Mouse (Mus musculus) testis, adult 2 months (tissue): ENCODE data around the gene Dstyk. TPM values are rescaled to one million over a fixed set of nuclear protein-coding genes. Genes with fewer than 3 reads are reported as not detected.

Experiments
- H3K27ac ChIP-seq: fragments of 200-500 bp; 2 replicates; pipeline ENCODE4 v1.5.1; 2012; ENCODE audit warnings: low read depth, low read length; ENCODE audit not compliant: control insufficient read depth, insufficient read depth
- H3K27me3 ChIP-seq: fragments of 200-500 bp; 2 replicates; pipeline ENCODE4 v1.6.1; 2012; ENCODE audit warnings: mild to moderate bottlenecking, low read length, moderate library complexity; ENCODE audit not compliant: control insufficient read depth, insufficient read depth
- H3K36me3 ChIP-seq: fragments of 200-500 bp; 2 replicates; pipeline ENCODE4 v1.6.1; 2012; ENCODE audit warnings: mild to moderate bottlenecking, low read length; ENCODE audit not compliant: control insufficient read depth, insufficient read depth
- H3K4me1 ChIP-seq: fragments of 200-500 bp; 2 replicates; pipeline ENCODE4 v1.6.1; 2012; ENCODE audit warnings: low read length; ENCODE audit not compliant: control insufficient read depth, insufficient read depth
- H3K4me3 ChIP-seq: fragments of 200-500 bp; 2 replicates; pipeline ENCODE4 v1.5.1; 2012; ENCODE audit warnings: low read depth, mild to moderate bottlenecking, low read length, moderate library complexity, mixed read lengths; ENCODE audit not compliant: control insufficient read depth
- CTCF ChIP-seq: fragments of 200-500 bp; IDR thresholded peaks from 2 replicates; pipeline ENCODE4 v1.5.1; 2012; ENCODE audit warnings: low read depth, mild to moderate bottlenecking, inconsistent platforms, low read length, moderate library complexity; ENCODE audit not compliant: control insufficient read depth, insufficient read depth, insufficient replicate concordance
- POLR2A ChIP-seq: fragments of 200-500 bp; IDR thresholded peaks from 2 replicates; pipeline ENCODE4 v1.6.1; 2012; ENCODE audit warnings: low read depth, mild to moderate bottlenecking, inconsistent platforms, low read length, moderate library complexity; ENCODE audit not compliant: control insufficient read depth
- polyA plus RNA-seq: library from polyadenylated mRNA; depleted of rRNA; stranded (reverse); fragments of >200 nt; gene quantifications from 2 replicates; pipeline ENCODE4 v1.2.3, GENCODE M21; 2012

Gene Dstyk
- polyA plus RNA-seq, 1 experiment: 3.7 TPM

GRCm38 (mm10) chr1:132381929-132382328 lies 35.4 kb upstream of the Dstyk start:
- H3K36me3 ChIP-seq: no peaks in the 10 kb centered on the region
- no peaks in the 10 kb centered on the region for H3K27me3 ChIP-seq
- TF ChIP-seq CTCF: no peak
- no peak for TF ChIP-seq POLR2A
- H3K27ac ChIP-seq: no peak overlapping the region
- peak overlapping the region; percentile 84 for H3K4me3 ChIP-seq
- H3K4me1 ChIP-seq: peaks cover 8% of the 10 kb centered on the region

- no peak overlapping the region for H3K4me3 ChIP-seq
- TF ChIP-seq POLR2A (no peak), CTCF (no peak)
- no peaks in the 10 kb centered on the region for H3K36me3 ChIP-seq
- no peaks in the 10 kb centered on the region for H3K27me3 ChIP-seq
- no peak overlapping the region for H3K27ac ChIP-seq
- peaks cover 8% of the 10 kb centered on the region for H3K4me1 ChIP-seq
Observed at GRCm38 (mm10) chr1:132384001-132384554, 33.3 kb upstream of the Dstyk start.

GRCm38 (mm10) chr1:132385266-132385665 lies 32.1 kb upstream of the Dstyk start:
- H3K27ac ChIP-seq: no peak overlapping the region

GRCm38 (mm10) chr1:132385711-132386110 lies 31.6 kb upstream of the Dstyk start:
- Histone ChIP-seq H3K36me3 (no peaks in the 10 kb centered on the region), H3K4me3 (no peak overlapping the region), H3K27me3 (no peaks in the 10 kb centered on the region), H3K27ac (no peak overlapping the region), H3K4me1 (peaks cover 7% of the 10 kb centered on the region; the same call in 1 of the 2 replicates)
- TF ChIP-seq POLR2A (no peak), CTCF (no peak)

More at GRCm38 (mm10) chr1:132385266-132385665, 32.1 kb upstream of the Dstyk start:
- peaks cover 10% of the 10 kb centered on the region for H3K4me1 ChIP-seq
- H3K27me3 ChIP-seq: no peaks in the 10 kb centered on the region
- TF ChIP-seq POLR2A (no peak), CTCF (no peak)
- H3K36me3 ChIP-seq: no peaks in the 10 kb centered on the region
- no peak overlapping the region for H3K4me3 ChIP-seq

GRCm38 (mm10) chr1:132386266-132386665 lies 31.1 kb upstream of the Dstyk start:
- TF ChIP-seq CTCF (no peak), POLR2A (no peak)
- Histone ChIP-seq H3K36me3 (no peaks in the 10 kb centered on the region), H3K4me1 (peaks cover 4% of the 10 kb centered on the region; the same call in 1 of the 2 replicates), H3K27ac (no peak overlapping the region), H3K4me3 (no peak overlapping the region), H3K27me3 (no peaks in the 10 kb centered on the region)

GRCm38 (mm10) chr1:132387943-132388342 lies 29.4 kb upstream of the Dstyk start:
- no peak overlapping the region for H3K27ac ChIP-seq
- TF ChIP-seq POLR2A (no peak), CTCF (no peak)
- H3K4me1 ChIP-seq: peaks cover 5% of the 10 kb centered on the region
- no peaks in the 10 kb centered on the region for H3K36me3 ChIP-seq
- no peak overlapping the region for H3K4me3 ChIP-seq
- H3K27me3 ChIP-seq: no peaks in the 10 kb centered on the region

GRCm38 (mm10) chr1:132388813-132389803 lies 28.2 kb upstream of the Dstyk start:
- Histone ChIP-seq H3K27me3 (no peaks in the 10 kb centered on the region), H3K4me3 (no peak overlapping the region), H3K36me3 (no peaks in the 10 kb centered on the region), H3K4me1 (peaks cover 5% of the 10 kb centered on the region), H3K27ac (no peak overlapping the region)
- TF ChIP-seq POLR2A (no peak), CTCF (no peak)
